Mouse (Mus musculus) lung, postnatal 10 days (tissue): Measurements from ENCODE around the gene Olfr243.
"Not testable (repeated sequence)": the region's sequence is repeated elsewhere in the genome, so short reads cannot be mapped to it uniquely, and the experiment has no call there.

ENCODE experiments used
- DNase-seq: peaks from one replicate; pipeline ENCODE4 v3.0.0; 2021

Olfr243 gene

DNA sequence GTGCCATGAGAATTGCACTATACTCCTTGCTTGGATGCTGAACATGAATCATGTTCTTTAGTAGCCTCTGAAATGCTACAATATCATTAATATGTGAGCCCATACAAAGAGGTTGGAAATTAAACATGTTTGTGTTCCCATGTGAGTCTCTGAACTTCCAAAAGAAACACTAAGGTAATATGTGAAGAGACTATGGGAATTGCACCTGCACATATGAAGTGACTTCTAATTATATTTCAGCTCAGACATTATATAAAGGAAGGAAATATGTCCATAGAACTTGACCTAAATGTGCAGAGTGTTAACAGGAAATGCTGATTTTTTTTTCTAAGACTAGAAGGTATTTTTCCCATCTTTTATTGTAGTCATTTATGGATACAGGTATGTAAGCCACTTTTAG, at the start of gene Olfr243:
Olfr243 (plus strand) TSS at position 301 of the 400 bp plus-strand sequence.
- DNase-seq = no peak

DNA sequence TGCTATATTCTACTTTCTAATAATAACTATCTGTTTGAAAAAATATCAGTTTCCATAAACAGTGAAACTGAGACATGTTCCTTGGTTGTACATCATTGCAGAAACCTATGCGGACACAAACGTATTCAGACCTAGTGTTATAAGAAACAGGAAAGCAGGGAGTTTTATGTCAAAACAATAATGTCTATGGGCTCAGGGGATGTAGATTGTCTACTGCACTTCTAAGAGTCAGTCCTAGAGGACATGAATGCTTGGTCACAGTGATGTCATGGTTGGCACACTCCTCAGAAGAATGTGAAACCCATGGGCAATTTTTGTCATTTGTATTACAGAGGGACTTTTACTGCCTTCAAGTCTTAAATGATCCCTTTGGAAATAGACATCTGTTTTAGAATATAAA, 43.4 kb upstream of the Olfr243 start, which contains the start of gene Olfr624:
Olfr624 (minus strand) TSS at position 101 of the 400 bp plus-strand sequence.
- DNase-seq = no peak

GRCm38 (mm10) chr7:103682420-103682819, 32.1 kb upstream of the Olfr243 start, which contains the start of gene Olfr625-ps1:
Gene Olfr625-ps1, plus strand, starts transcription at chr7:103682720.
- DNase-seq = no peak

- DNase-seq = no peak
Measured at GRCm38 (mm10) chr7:103699469-103699868, 15.0 kb upstream of the Olfr243 start.

DNA sequence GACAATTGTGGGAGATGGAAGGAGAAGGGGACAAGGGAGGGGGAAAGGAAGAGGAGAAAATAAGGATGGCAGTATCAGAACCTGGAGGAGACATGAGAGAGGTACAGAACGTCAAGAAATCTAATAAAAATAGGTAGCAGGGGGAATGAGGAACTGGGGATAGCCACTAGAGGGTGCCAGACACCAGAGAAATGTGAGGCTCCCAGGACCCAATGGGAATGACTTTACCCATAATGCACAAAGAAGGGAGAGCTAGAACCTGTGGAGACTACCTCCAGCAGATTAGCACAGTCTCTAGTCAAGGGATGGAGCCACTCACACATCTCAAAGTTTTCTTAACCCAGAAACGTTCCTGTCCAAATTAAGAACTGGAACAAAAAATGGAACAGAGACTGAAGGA, 2.4 kb upstream of the Olfr243 start:
- DNase-seq = no peak

DNA sequence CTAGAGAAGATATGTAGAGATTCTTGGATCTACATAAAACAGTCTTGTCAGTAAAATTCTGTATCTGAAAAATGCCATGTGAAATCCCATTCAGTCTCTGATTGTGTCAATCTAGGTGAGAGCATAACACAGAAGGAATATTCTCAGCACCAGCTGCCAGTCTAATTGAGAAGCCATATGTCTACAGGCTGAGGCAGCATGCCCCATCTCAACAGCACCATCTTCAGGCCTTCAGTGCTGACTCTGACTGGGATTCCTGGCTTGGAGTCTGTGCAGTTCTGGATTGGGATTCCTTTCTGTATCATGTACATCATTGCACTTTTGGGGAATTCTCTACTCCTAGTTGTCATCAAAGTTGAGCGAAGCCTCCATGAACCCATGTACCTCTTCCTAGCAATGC, 1.9 kb downstream of the Olfr243 start:
- not testable (repeated sequence) for DNase-seq

DNA sequence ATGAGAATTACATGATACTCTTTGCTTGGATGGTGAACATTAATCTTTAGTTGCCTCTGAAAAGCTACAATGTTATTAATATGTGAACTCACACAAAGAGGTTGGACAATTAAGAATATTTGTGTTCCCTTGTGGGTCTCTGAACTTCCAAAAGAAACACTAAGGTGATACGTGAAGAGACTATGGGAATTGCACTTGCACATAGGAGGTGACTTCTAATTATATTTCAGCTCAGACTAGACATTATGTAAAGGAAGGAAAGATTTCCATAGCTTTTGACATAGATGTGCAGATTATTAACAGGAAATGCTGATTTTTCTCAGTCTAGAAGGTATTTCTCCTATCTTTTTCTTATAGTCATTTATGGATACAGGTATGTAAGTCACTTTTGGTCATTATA, 15.6 kb downstream of the Olfr243 start, which contains the start of gene Olfr628:
Olfr628 (plus strand) TSS at position 301 of the 400 bp plus-strand sequence.
- DNase-seq = no peak

DNA sequence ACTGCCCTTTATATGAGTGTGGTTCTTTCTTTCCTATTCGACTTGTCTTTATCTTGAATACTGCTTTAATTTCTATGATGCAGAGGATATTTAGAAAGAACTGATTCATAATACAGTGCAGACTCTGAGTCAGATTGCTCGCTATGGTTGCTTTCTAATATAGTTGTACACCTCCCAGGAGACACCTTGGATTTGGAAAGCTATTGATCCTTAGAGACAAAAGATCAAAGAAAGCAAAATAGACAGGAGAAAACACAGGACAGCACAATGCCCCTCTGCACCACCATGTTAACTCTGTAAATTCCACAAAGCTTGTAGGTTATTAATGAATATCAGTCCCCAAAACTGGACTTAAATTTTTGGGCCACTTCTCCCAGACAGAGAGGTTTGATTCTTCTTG, 30.4 kb downstream of the Olfr243 start, which contains the start of gene Olfr629:
Olfr629 (minus strand) TSS at position 101 of the 400 bp plus-strand sequence.
- no peak for DNase-seq

DNA sequence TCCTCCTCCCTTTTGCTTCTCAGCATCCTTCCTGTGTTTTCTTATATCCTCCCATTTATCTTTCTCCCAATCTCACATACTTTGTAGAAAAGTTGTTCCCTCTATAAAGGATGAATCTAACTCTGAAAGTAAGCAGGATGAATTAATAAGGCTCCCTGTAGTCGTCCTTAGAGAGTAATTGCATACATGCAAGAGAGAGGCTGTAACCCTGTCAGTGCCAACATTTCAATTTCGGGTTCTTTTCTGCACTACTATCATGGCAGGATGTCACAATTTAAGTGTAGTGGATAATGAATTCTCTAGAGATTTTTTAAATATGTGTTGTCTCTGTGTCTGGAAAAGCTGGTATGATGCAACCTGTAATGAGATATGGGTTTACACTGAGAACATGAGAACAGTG, 42.8 kb downstream of the Olfr243 start, which contains the start of gene Olfr630:
Olfr630 (minus strand) TSS at position 101 of the 400 bp plus-strand sequence.
- DNase-seq = no peak

- not testable (repeated sequence) for DNase-seq
Measured at GRCm38 (mm10) chr7:103762212-103762611, 47.7 kb downstream of the Olfr243 start.

- not testable (repeated sequence) for DNase-seq
Measured at GRCm38 (mm10) chr7:103767687-103768086, 53.2 kb downstream of the Olfr243 start.
